Mouse (Mus musculus) forebrain, embryonic 15.5 days (tissue): ENCODE results near the gene Gm43738. TPM values are rescaled to one million over a fixed set of nuclear protein-coding genes. Genes with fewer than 3 reads are reported as not detected.

Source experiments
- ATAC-seq: fragments of 200-750 bp; cut with Nextera tagmentation; replicated peaks from 2 replicates; pipeline ENCODE4 v1.8.0; 2017; ENCODE audit warnings: mild to moderate bottlenecking, moderate TSS enrichment, moderate library complexity
- H3K27ac ChIP-seq: fragments of 300-500 bp; sonication (generic); replicated peaks from 2 replicates; pipeline ENCODE4 v1.5.1; 2015; ENCODE audit warnings: mild to moderate bottlenecking, inconsistent platforms
- H3K27me3 ChIP-seq: fragments of 300-500 bp; sonication (generic); 2 replicates; pipeline ENCODE4 v1.6.1; 2015; ENCODE audit warnings: inconsistent platforms
- H3K36me3 ChIP-seq: fragments of 300-500 bp; sonication (generic); 2 replicates; pipeline ENCODE4 v1.6.1; 2015; ENCODE audit warnings: mild to moderate bottlenecking, inconsistent platforms
- H3K4me1 ChIP-seq: fragments of 300-500 bp; sonication (generic); 2 replicates; pipeline ENCODE4 v1.6.1; 2015; ENCODE audit warnings: inconsistent platforms
- H3K4me2 ChIP-seq: fragments of 300-500 bp; sonication (generic); replicated peaks from 2 replicates; pipeline ENCODE4 v1.6.1; 2015; ENCODE audit warnings: mild to moderate bottlenecking, inconsistent platforms
- H3K4me3 ChIP-seq: fragments of 300-500 bp; sonication (generic); 2 replicates; pipeline ENCODE4 v1.5.1; 2015; ENCODE audit warnings: mild to moderate bottlenecking, inconsistent platforms
- H3K9ac ChIP-seq: fragments of 300-500 bp; sonication (generic); replicated peaks from 2 replicates; pipeline ENCODE4 v1.6.1; 2015; ENCODE audit warnings: mild to moderate bottlenecking, inconsistent platforms
- H3K9me3 ChIP-seq: fragments of 300-500 bp; sonication (generic); 2 replicates; pipeline ENCODE4 v1.6.1; 2016; ENCODE audit warnings: inconsistent platforms
- WGBS: fragments of 180-500 bp; shearing (Covaris S2); methylation state at CpG from one replicate; pipeline ENCODE4 v1.1.7; 2015; ENCODE audit warnings: mixed read lengths; 5-methylcytosine and 5-hydroxymethylcytosine counted together
- polyA plus RNA-seq: library from polyadenylated mRNA; unstranded; fragments of >200 nt; fragmentation: Nextera tagmentation; extraction: Ambion mirVana; gene quantifications from 2 replicates; pipeline ENCODE4 v1.2.1, GENCODE M21; 2015

Gene Gm43738
- polyA plus RNA-seq, 1 experiment from 2014 or later, result not detected

DNA sequence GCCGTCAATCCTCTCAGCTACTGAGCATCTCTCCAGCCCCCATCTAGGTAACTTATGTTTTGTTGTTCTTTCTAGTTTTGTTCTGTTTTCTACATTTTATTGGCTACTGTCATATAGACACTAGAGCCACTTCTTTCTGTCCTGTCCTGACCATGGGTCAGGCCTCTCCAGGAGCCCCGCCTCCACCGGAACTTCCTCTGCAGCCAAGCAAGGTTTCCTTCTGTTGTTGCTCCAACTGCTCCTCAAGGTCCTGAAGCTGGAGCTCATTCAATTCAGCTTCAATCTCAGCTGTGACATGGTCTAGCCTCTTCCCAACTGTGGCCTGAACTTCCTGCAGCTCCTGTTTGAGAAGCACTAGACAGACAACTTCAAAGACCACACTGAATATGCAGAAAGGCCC is 29.0 kb upstream of the Gm43738 start:
- no peaks in the 10 kb centered on the region for H3K27me3 ChIP-seq
- ATAC-seq, result no peak
- H3K9me3 ChIP-seq, result no peaks in the 10 kb centered on the region
- peaks cover 6% of the 10 kb centered on the region; the same call in 1 of the 2 replicates for H3K4me1 ChIP-seq
- H3K4me2 ChIP-seq, result no peak overlapping the region
- no peak overlapping the region for H3K27ac ChIP-seq
- WGBS, result 88% methylated on average over 3 of the region's 3 CpGs
- H3K36me3 ChIP-seq, result no peaks in the 10 kb centered on the region
- H3K4me3 ChIP-seq, result no peak overlapping the region
- no peak overlapping the region for H3K9ac ChIP-seq

DNA sequence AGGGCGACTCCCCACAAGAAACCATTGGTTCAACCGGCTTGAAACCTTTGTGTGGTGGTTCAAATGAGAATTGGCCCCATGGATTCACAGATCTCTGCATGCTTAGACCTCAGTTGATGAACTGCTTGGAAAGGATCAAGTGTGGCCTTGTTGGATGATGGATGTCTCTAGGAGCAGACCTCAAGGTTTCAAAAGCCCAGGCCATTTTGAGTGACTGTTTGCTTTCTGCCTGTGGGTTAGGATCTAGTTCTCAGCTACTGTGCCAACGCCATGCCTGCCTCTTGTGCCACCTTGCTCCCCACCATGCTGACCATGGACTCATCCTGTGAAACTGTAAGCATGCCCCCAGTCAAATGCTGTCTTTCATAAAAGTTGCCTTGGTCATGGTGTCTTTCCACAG is 25.1 kb upstream of the Gm43738 start:
- H3K4me2 ChIP-seq, result no peak overlapping the region
- no peaks in the 10 kb centered on the region for H3K27me3 ChIP-seq
- H3K4me3 ChIP-seq, result no peak overlapping the region
- H3K27ac ChIP-seq, result no peak overlapping the region
- no peak overlapping the region for H3K9ac ChIP-seq
- no peaks in the 10 kb centered on the region for H3K36me3 ChIP-seq
- no peak for ATAC-seq
- no peaks in the 10 kb centered on the region for H3K4me1 ChIP-seq
- WGBS, result 93% methylated on average over 3 of the region's 3 CpGs
- H3K9me3 ChIP-seq, result no peaks in the 10 kb centered on the region

DNA sequence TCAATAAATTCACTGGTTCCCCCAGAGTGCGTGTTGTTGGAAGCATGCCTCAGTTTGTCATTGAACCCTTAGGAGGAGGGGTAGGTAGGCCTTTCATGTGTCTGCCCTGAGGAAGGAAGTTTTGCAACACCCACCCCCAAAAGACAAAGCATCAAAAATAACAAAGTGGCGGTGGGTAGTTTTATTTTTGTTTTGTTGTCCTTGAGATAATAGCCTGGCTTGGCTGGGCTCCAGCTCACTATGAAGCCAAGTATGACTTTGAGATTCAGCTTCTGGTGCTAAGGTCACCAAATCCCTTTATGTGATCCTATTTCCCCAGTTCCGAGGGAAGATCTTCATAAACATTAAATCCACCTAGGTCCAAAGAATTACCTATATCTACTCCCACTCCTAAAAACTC is 23.3 kb upstream of the Gm43738 start:
- ATAC-seq, result no peak
- Histone ChIP-seq H3K27ac (no peak overlapping the region), H3K36me3 (no peaks in the 10 kb centered on the region), H3K4me1 (no peaks in the 10 kb centered on the region), H3K9me3 (no peaks in the 10 kb centered on the region), H3K9ac (no peak overlapping the region), H3K4me2 (no peak overlapping the region), H3K4me3 (no peak overlapping the region), H3K27me3 (no peaks in the 10 kb centered on the region)
- 86% methylated on average over 3 of the region's 3 CpGs for WGBS

DNA sequence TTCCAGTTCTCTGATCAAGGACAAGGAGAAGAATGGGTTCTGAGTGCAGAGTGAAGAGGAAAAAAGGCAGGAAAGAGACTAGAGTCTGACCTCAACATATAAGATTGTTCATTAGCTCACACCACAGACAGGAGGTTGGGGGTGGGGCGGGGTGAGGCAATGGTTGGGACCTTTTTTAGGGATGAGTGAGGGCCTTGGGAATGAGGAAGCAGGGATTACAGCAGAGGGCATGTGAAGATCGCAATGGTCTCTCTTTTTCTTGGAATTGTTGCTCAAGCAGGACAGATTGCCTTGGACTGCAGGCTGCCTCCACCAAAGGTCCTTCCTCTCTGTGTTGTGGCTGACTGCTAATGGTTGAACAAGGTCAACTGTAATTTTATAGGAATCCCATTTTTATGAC is 22.4 kb upstream of the Gm43738 start:
- Histone ChIP-seq H3K4me2 (no peak overlapping the region), H3K4me3 (no peak overlapping the region), H3K36me3 (no peaks in the 10 kb centered on the region), H3K27ac (no peak overlapping the region), H3K27me3 (no peaks in the 10 kb centered on the region), H3K9ac (no peak overlapping the region), H3K9me3 (no peaks in the 10 kb centered on the region), H3K4me1 (no peaks in the 10 kb centered on the region)
- WGBS, result 89% methylated on average over 2 of the region's 2 CpGs
- no peak for ATAC-seq

- Histone ChIP-seq H3K9me3 (no peaks in the 10 kb centered on the region), H3K4me2 (no peak overlapping the region), H3K4me1 (no peaks in the 10 kb centered on the region), H3K27me3 (no peaks in the 10 kb centered on the region), H3K9ac (no peak overlapping the region), H3K36me3 (no peaks in the 10 kb centered on the region), H3K27ac (no peak overlapping the region), H3K4me3 (no peak overlapping the region)
- ATAC-seq, result no peak
- WGBS, result 8% methylated on average over 2 of the region's 2 CpGs
Measured at GRCm38 (mm10) chr3:89115522-89115921, 14.6 kb upstream of the Gm43738 start.

DNA sequence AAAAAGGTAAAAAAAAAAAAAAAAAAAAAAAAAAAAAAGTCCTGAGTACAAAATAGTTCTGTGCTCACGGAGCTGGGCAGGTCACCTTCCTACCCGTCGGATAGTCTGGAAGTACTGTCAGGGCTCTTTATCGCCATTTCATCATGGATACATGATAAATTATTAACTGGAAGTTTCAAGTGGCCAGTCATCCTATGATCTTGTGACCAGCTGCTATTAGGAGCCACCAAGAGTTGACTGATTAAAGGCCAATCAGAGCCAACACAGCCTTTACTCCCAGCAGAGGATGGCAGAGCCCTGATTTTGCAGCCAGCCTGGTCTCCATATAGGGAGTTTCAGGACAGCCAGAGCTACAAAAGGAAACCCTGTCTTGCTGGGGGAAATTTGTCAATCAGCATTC is 12.2 kb upstream of the Gm43738 start:
- WGBS, result 88% methylated on average over 4 of the region's 4 CpGs

GRCm38 (mm10) chr3:89108146-89108545 is 7.2 kb upstream of the Gm43738 start:
- no peak for ATAC-seq
- H3K4me3 ChIP-seq, result no peak overlapping the region
- H3K27me3 ChIP-seq, result no peaks in the 10 kb centered on the region
- H3K9ac ChIP-seq, result no peak overlapping the region
- H3K4me2 ChIP-seq, result no peak overlapping the region
- WGBS, result 77% methylated on average over 1 of the region's 1 CpGs
- no peaks in the 10 kb centered on the region for H3K4me1 ChIP-seq
- no peaks in the 10 kb centered on the region for H3K36me3 ChIP-seq
- no peak overlapping the region for H3K27ac ChIP-seq
- H3K9me3 ChIP-seq, result no peaks in the 10 kb centered on the region

More for the DNA sequence above, 12.2 kb upstream of the Gm43738 start:
- no peak for ATAC-seq
- no peak overlapping the region for H3K4me3 ChIP-seq
- no peaks in the 10 kb centered on the region for H3K36me3 ChIP-seq
- H3K4me1 ChIP-seq, result no peaks in the 10 kb centered on the region
- H3K27me3 ChIP-seq, result no peaks in the 10 kb centered on the region
- H3K4me2 ChIP-seq, result no peak overlapping the region
- H3K9ac ChIP-seq, result no peak overlapping the region
- no peak overlapping the region for H3K27ac ChIP-seq
- no peaks in the 10 kb centered on the region for H3K9me3 ChIP-seq

DNA sequence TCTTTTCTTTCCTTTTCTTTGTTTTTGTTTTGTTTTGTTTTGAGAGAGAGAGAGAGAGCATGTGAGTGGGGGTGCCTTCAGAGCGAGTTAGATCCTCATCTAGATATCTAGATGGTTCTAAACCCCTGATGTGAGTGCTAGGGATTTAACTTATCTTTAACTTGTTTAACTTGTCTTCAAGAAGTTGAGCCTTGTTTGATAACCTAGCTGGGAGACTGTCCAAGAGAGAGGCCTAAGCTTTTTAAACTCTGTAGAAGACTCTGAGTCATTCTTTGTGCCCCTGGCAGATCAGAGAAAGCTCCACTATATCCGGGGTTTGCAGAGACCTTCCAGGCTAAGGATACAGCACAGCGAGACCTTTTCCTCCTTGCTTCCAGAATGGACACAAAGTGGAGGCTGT is 6.6 kb upstream of the Gm43738 start:
- no peaks in the 10 kb centered on the region for H3K27me3 ChIP-seq
- H3K36me3 ChIP-seq, result no peaks in the 10 kb centered on the region
- H3K4me3 ChIP-seq, result no peak overlapping the region
- no peak overlapping the region for H3K27ac ChIP-seq
- no peak overlapping the region for H3K4me2 ChIP-seq
- H3K9ac ChIP-seq, result no peak overlapping the region
- 62% methylated on average over 3 of the region's 3 CpGs for WGBS
- H3K9me3 ChIP-seq, result no peaks in the 10 kb centered on the region
- H3K4me1 ChIP-seq, result peaks cover under 1% of the 10 kb centered on the region; the same call in 1 of the 2 replicates
- ATAC-seq, result no peak

DNA sequence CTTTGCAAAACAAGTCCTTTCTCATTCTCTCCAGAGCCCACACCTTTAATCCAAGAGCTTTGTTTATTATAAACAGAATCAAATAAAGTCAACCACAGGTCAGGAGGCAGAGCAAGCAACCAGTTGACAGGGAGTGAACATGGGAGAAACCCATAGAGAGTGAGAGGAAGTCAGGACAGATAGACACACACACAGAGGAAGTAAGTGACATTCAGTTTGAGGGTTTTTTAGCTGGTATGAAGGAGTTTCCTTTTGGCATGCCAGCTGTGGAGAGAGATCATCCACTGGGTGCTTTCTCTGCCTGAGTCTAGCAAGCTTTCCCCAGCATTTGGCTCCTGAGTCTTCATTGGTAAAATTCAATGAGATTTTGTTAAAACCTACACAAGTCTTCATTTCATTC is 6.0 kb upstream of the Gm43738 start:
- Histone ChIP-seq H3K27ac (no peak overlapping the region), H3K4me1 (peaks cover 5% of the 10 kb centered on the region), H3K27me3 (no peaks in the 10 kb centered on the region), H3K4me2 (no peak overlapping the region), H3K4me3 (no peak overlapping the region), H3K9ac (no peak overlapping the region), H3K36me3 (no peaks in the 10 kb centered on the region), H3K9me3 (no peaks in the 10 kb centered on the region)
- ATAC-seq, result no peak

DNA sequence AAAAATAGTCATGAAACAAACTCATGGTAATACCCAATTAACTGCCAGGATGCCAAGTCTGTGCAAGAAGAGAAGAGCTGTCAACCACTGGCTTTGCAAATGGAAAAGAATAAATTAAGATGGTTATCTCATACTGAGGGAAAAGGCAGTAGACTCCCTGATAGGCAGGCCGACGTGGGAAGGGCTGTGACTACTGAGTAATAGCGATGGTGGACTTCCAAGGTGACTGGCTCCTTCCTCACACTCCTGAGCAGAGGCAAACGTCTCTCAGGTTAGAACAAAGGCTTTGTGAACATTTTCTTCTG is 2.3 kb upstream of the Gm43738 start:
- WGBS, result 78% methylated on average over 4 of the region's 4 CpGs
- no peak overlapping the region for H3K27ac ChIP-seq

GRCm38 (mm10) chr3:89102495-89103290 is 1.8 kb upstream of the Gm43738 start:
- Histone ChIP-seq H3K36me3 (peaks cover 13% of the 10 kb centered on the region), H3K9me3 (no peaks in the 10 kb centered on the region), H3K27ac (peak overlapping the region; percentile 87), H3K4me2 (peak overlapping the region; percentile 80), H3K9ac (no peak overlapping the region), H3K4me3 (peak overlapping the region; percentile 79), H3K4me1 (peaks cover 30% of the 10 kb centered on the region), H3K27me3 (no peaks in the 10 kb centered on the region)
- 67% methylated on average over 12 of the region's 12 CpGs for WGBS
- ATAC-seq, result no peak

More for the DNA sequence above, 2.3 kb upstream of the Gm43738 start:
- no peaks in the 10 kb centered on the region for H3K9me3 ChIP-seq
- H3K4me3 ChIP-seq, result no peak overlapping the region
- H3K9ac ChIP-seq, result no peak overlapping the region
- peaks cover 30% of the 10 kb centered on the region for H3K4me1 ChIP-seq
- H3K27me3 ChIP-seq, result no peaks in the 10 kb centered on the region
- ATAC-seq, result no peak
- peaks cover 11% of the 10 kb centered on the region for H3K36me3 ChIP-seq
- H3K4me2 ChIP-seq, result no peak overlapping the region

GRCm38 (mm10) chr3:89101812-89102494 is 1.1 kb upstream of the Gm43738 start, which contains the start of gene Fdps:
Gene Fdps (minus strand): TSS chr3:89101959.
- peak; percentile 100 for ATAC-seq
- Histone ChIP-seq H3K27me3 (no peaks in the 10 kb centered on the region), H3K27ac (peak within 1 kb of the TSS; percentile 87), H3K4me3 (peak within 1 kb of the TSS; percentile 79), H3K9me3 (no peaks in the 10 kb centered on the region), H3K36me3 (peaks cover 20% of the 10 kb centered on the region), H3K4me2 (peak within 1 kb of the TSS; percentile 80), H3K9ac (peak within 1 kb of the TSS; percentile 63), H3K4me1 (peaks cover 30% of the 10 kb centered on the region)
- under 1% methylated on average over 26 of the region's 26 CpGs for WGBS
